Mouse (Mus musculus) spleen, postnatal 36 days (tissue): ENCODE results near the gene Zfp827.

Experiments used
- DNase-seq, 2 experiments: peaks; one replicate each; pipeline ENCODE4 v3.0.0; 2022; ENCODE audit warnings: low spot score in 2 of 2, mixed read lengths in 1 of 2

Gene Zfp827

GRCm38 (mm10) chr8:79060013-79060609, 31.9 kb downstream of the Zfp827 start:
- DNase-seq = no peak

GRCm38 (mm10) chr8:79065924-79066323, 37.7 kb downstream of the Zfp827 start:
- DNase-seq = no peak

GRCm38 (mm10) chr8:79067812-79068630, 39.8 kb downstream of the Zfp827 start:
- DNase-seq = no peak

GRCm38 (mm10) chr8:79073311-79073710, 45.1 kb downstream of the Zfp827 start:
- no peak for DNase-seq

GRCm38 (mm10) chr8:79074986-79075385, 46.7 kb downstream of the Zfp827 start:
- DNase-seq = no peak

- no peak for DNase-seq
Measured at GRCm38 (mm10) chr8:79077256-79077655, 49.0 kb downstream of the Zfp827 start.

- DNase-seq = no peak
Measured at GRCm38 (mm10) chr8:79078556-79079195, 50.4 kb downstream of the Zfp827 start.

- DNase-seq = no peak
Measured at GRCm38 (mm10) chr8:79079196-79079561, 50.9 kb downstream of the Zfp827 start.

- DNase-seq = no peak
Measured at GRCm38 (mm10) chr8:79080096-79080739, 52.0 kb downstream of the Zfp827 start.

- DNase-seq = no peak
Measured at GRCm38 (mm10) chr8:79081333-79081732, 53.1 kb downstream of the Zfp827 start.

- DNase-seq = no peak
Measured at GRCm38 (mm10) chr8:79081955-79082354, 53.7 kb downstream of the Zfp827 start.

GRCm38 (mm10) chr8:79083461-79084358, 55.5 kb downstream of the Zfp827 start:
- DNase-seq = no peak

GRCm38 (mm10) chr8:79084359-79084820, 56.2 kb downstream of the Zfp827 start:
- DNase-seq = no peak

- no peak for DNase-seq
Measured at GRCm38 (mm10) chr8:79094422-79094821, 66.2 kb downstream of the Zfp827 start.

GRCm38 (mm10) chr8:79095162-79095561, 66.9 kb downstream of the Zfp827 start:
- DNase-seq = no peak

- no peak for DNase-seq
Measured at GRCm38 (mm10) chr8:79096970-79097369, 68.7 kb downstream of the Zfp827 start.

- DNase-seq = no peak
Measured at GRCm38 (mm10) chr8:79102707-79103106, 74.5 kb downstream of the Zfp827 start.

- no peak for DNase-seq
Measured at GRCm38 (mm10) chr8:79103185-79103878, 75.1 kb downstream of the Zfp827 start.

GRCm38 (mm10) chr8:79103923-79104580, 75.8 kb downstream of the Zfp827 start:
- DNase-seq = no peak

GRCm38 (mm10) chr8:79104634-79105033, 76.4 kb downstream of the Zfp827 start:
- DNase-seq = no peak
